Comparison of ENCODE assay signal across 15 mouse cellular contexts in genomic region chr1:153004472-153004871, GRCm38 (mm10).
"Had no signal": no experiment of that assay in that cellular context is flagged by ENCODE, and none has a peak within 500 bp of the region (broad histone marks: within the 10 kb centered on the region; RNA-seq: fewer than 3 reads in every experiment).

No protein-coding gene starts in this region.

- H3K9me3 ChIP-seq: neural tube, embryonic 15.5 days; stomach, embryonic 15.5 days had no signal

- H3K27me3 ChIP-seq: neural tube, embryonic 15.5 days; stomach, embryonic 15.5 days had no signal

- DNase-seq: retina, postnatal 1 day; right cerebral cortex, adult 18-20 months; right cerebral cortex, postnatal 14 days; right cerebral cortex, postnatal 25 days; right cerebral cortex, postnatal 4 days; spleen, adult 18-20 months; thymus, adult 18-20 months; thymus, adult 2 months; thymus, postnatal 14 days; thymus, postnatal 25 days; thymus, postnatal 36 days; thymus, postnatal 4 days had no signal

- H3K4me3 ChIP-seq: neural tube, embryonic 15.5 days; stomach, embryonic 15.5 days had no signal

- H3K36me3 ChIP-seq: neural tube, embryonic 15.5 days; stomach, embryonic 15.5 days had no signal

- H3K27ac ChIP-seq: neural tube, embryonic 15.5 days; stomach, embryonic 15.5 days; stomach, postnatal 0 days had no signal

- H3K9ac ChIP-seq: neural tube, embryonic 15.5 days; stomach, embryonic 15.5 days had no signal

- H3K4me2 ChIP-seq: neural tube, embryonic 15.5 days; stomach, embryonic 15.5 days had no signal
